In genomic region chr11:114584146-114584545, GRCm38 (mm10) we compare ENCODE assay signal across 24 mouse cellular contexts.
DNase-seq lines count a peak whose midpoint lies in the region; ATAC-seq and TF ChIP-seq lines count a peak whose summit lies in the region.
"Had no signal": no experiment of that assay in that cellular context is flagged by ENCODE, and none has a peak within 500 bp of the region (broad histone marks: within the 10 kb centered on the region; RNA-seq: fewer than 3 reads in every experiment).

No protein-coding gene starts in this region.

- WGBS in kidney, embryonic 14.5 days, result 52% methylated on average over 5 of the region's 5 CpGs
- 68% methylated on average over 5 of the region's 5 CpGs for WGBS in intestine, embryonic 15.5 days
- WGBS in intestine, postnatal 0 days, result 51% methylated on average over 5 of the region's 5 CpGs
- 82% methylated on average over 5 of the region's 5 CpGs for WGBS in forebrain, embryonic 15.5 days
- 80% methylated on average over 5 of the region's 5 CpGs for WGBS in neural tube, embryonic 15.5 days

- no peak overlapping the region for H3K9ac ChIP-seq in kidney, embryonic 14.5 days (ENCODE audit: low read depth, low read length)
- H3K9ac ChIP-seq in intestine, embryonic 15.5 days, result no peak overlapping the region
- no peak overlapping the region for H3K9ac ChIP-seq in intestine, postnatal 0 days (ENCODE audit: low read depth, low read length)
- H3K9ac ChIP-seq in forebrain, embryonic 15.5 days (replicated peaks), result no peak overlapping the region
- no peak overlapping the region for H3K9ac ChIP-seq in neural tube, embryonic 15.5 days (replicated peaks)
- H3K9ac ChIP-seq: embryonic facial prominence, embryonic 13.5 days; embryonic facial prominence, embryonic 15.5 days; forebrain, embryonic 12.5 days; forebrain, postnatal 0 days had no signal

- H3K4me2 ChIP-seq in kidney, embryonic 14.5 days (replicated peaks; ENCODE audit: low read depth, low read length), result no peak overlapping the region
- H3K4me2 ChIP-seq in intestine, embryonic 15.5 days (replicated peaks), result no peak overlapping the region
- no peak overlapping the region for H3K4me2 ChIP-seq in intestine, postnatal 0 days (replicated peaks; ENCODE audit: low read depth)
- no peak overlapping the region for H3K4me2 ChIP-seq in forebrain, embryonic 15.5 days (replicated peaks)
- no peak overlapping the region for H3K4me2 ChIP-seq in neural tube, embryonic 15.5 days
- H3K4me2 ChIP-seq: embryonic facial prominence, embryonic 13.5 days; embryonic facial prominence, embryonic 15.5 days; forebrain, embryonic 12.5 days had no signal

- no peaks in the 10 kb centered on the region for H3K27me3 ChIP-seq in kidney, embryonic 14.5 days (ENCODE audit: control insufficient read depth, insufficient read depth, low read length)
- no peaks in the 10 kb centered on the region for H3K27me3 ChIP-seq in intestine, embryonic 15.5 days (replicated peaks)
- no peaks in the 10 kb centered on the region for H3K27me3 ChIP-seq in intestine, postnatal 0 days (replicated peaks; ENCODE audit: control insufficient read depth, insufficient read depth, low read length)
- H3K27me3 ChIP-seq in forebrain, embryonic 15.5 days, result no peaks in the 10 kb centered on the region
- H3K27me3 ChIP-seq in neural tube, embryonic 15.5 days (replicated peaks), result no peaks in the 10 kb centered on the region
- H3K27me3 ChIP-seq: embryonic facial prominence, embryonic 13.5 days; embryonic facial prominence, embryonic 15.5 days; forebrain, embryonic 12.5 days had no signal

- no peak for DNase-seq in kidney, adult 11 months
- DNase-seq: adrenal gland, adult 2 months; adrenal gland, postnatal 10 days; adrenal gland, postnatal 25 days; cerebellum, adult 11 months; cerebellum, adult 18-20 months; cerebellum, adult 8-10 months; cerebellum, adult 9-11 months; cerebellum, postnatal 14 days; cerebellum, postnatal 36 days; embryo, embryonic 11 days; forebrain, postnatal 0 days had no signal

- no peaks in the 10 kb centered on the region for H3K36me3 ChIP-seq in kidney, embryonic 14.5 days (ENCODE audit: control insufficient read depth, insufficient read depth, low read length)
- H3K36me3 ChIP-seq in intestine, embryonic 15.5 days, result no peaks in the 10 kb centered on the region
- H3K36me3 ChIP-seq in intestine, postnatal 0 days (ENCODE audit: control insufficient read depth, insufficient read depth), result no peaks in the 10 kb centered on the region
- H3K36me3 ChIP-seq in forebrain, embryonic 15.5 days, result no peaks in the 10 kb centered on the region
- no peaks in the 10 kb centered on the region for H3K36me3 ChIP-seq in neural tube, embryonic 15.5 days
- H3K36me3 ChIP-seq: embryonic facial prominence, embryonic 13.5 days; embryonic facial prominence, embryonic 15.5 days; forebrain, embryonic 10.5 days; forebrain, embryonic 12.5 days; G1E had no signal

- H3K4me1 ChIP-seq in kidney, embryonic 14.5 days (ENCODE audit: control insufficient read depth, insufficient read depth, low read length), result peaks cover 3% of the 10 kb centered on the region; the same call in 1 of the 2 replicates
- no peaks in the 10 kb centered on the region for H3K4me1 ChIP-seq in intestine, embryonic 15.5 days (replicated peaks)
- H3K4me1 ChIP-seq in intestine, postnatal 0 days (replicated peaks; ENCODE audit: control insufficient read depth, insufficient read depth, low read length), result no peaks in the 10 kb centered on the region
- H3K4me1 ChIP-seq in forebrain, embryonic 15.5 days, result no peaks in the 10 kb centered on the region
- no peaks in the 10 kb centered on the region for H3K4me1 ChIP-seq in neural tube, embryonic 15.5 days
- H3K4me1 ChIP-seq: embryonic facial prominence, embryonic 13.5 days; embryonic facial prominence, embryonic 15.5 days; forebrain, embryonic 12.5 days had no signal

- ATAC-seq in kidney, embryonic 14.5 days (ENCODE audit: low FRiP score, low TSS enrichment), result 0 out of 2 replicates have a peak, but pooled peaks have one; percentile 29
- peak; percentile 74 for ATAC-seq in intestine, embryonic 15.5 days
- ATAC-seq in intestine, postnatal 0 days, result 0 out of 2 replicates have a peak, but pooled peaks have one; percentile 47
- no peak for ATAC-seq in forebrain, embryonic 15.5 days (replicated peaks)
- no peak for ATAC-seq in neural tube, embryonic 15.5 days (ENCODE audit: low FRiP score)
- ATAC-seq: forebrain, embryonic 14.5 days; forebrain, postnatal 0 days had no signal

- no peak overlapping the region for H3K4me3 ChIP-seq in kidney, embryonic 14.5 days (ENCODE audit: low read length)
- no peak overlapping the region for H3K4me3 ChIP-seq in intestine, embryonic 15.5 days (replicated peaks)
- no peak overlapping the region for H3K4me3 ChIP-seq in intestine, postnatal 0 days (ENCODE audit: low read depth, low read length)
- no peak overlapping the region for H3K4me3 ChIP-seq in forebrain, embryonic 15.5 days
- H3K4me3 ChIP-seq in neural tube, embryonic 15.5 days (replicated peaks), result no peak overlapping the region
- H3K4me3 ChIP-seq: embryonic facial prominence, embryonic 13.5 days; embryonic facial prominence, embryonic 15.5 days; erythroblast, embryonic 14.5 days; forebrain, embryonic 10.5 days; forebrain, embryonic 12.5 days had no signal

- no peak for TF ChIP-seq CTCF in intestine, postnatal 0 days (IDR thresholded peaks at IDR 0.05; ENCODE audit: low read depth)

- no peak overlapping the region for H3K27ac ChIP-seq in kidney, embryonic 14.5 days (ENCODE audit: low read depth, low read length)
- H3K27ac ChIP-seq in intestine, embryonic 15.5 days, result no peak overlapping the region
- no peak overlapping the region for H3K27ac ChIP-seq in intestine, postnatal 0 days (ENCODE audit: low read depth, low read length)
- no peak overlapping the region for H3K27ac ChIP-seq in forebrain, embryonic 15.5 days (replicated peaks)
- no peak overlapping the region for H3K27ac ChIP-seq in neural tube, embryonic 15.5 days (replicated peaks)
- H3K27ac ChIP-seq: embryonic facial prominence, embryonic 13.5 days; embryonic facial prominence, embryonic 15.5 days; forebrain, embryonic 10.5 days; forebrain, embryonic 12.5 days had no signal

- no peaks in the 10 kb centered on the region; the same call in 1 of the 2 replicates for H3K9me3 ChIP-seq in kidney, embryonic 14.5 days (ENCODE audit: control insufficient read depth, low read length)
- H3K9me3 ChIP-seq in intestine, embryonic 15.5 days, result no peaks in the 10 kb centered on the region
- H3K9me3 ChIP-seq in intestine, postnatal 0 days (ENCODE audit: control insufficient read depth), result no peaks in the 10 kb centered on the region
- no peaks in the 10 kb centered on the region for H3K9me3 ChIP-seq in forebrain, embryonic 15.5 days
- H3K9me3 ChIP-seq in neural tube, embryonic 15.5 days (replicated peaks), result peaks cover 6% of the 10 kb centered on the region; the same call in 1 of the 2 replicates
- H3K9me3 ChIP-seq: embryonic facial prominence, embryonic 15.5 days had no signal

Comparison
In these comparisons a context has a peak if more than half of its experiments do, and no peak if none do; other contexts are left out.
1. ATAC-seq: peak in kidney, embryonic 14.5 days (single experiment), intestine, embryonic 15.5 days (single experiment) and intestine, postnatal 0 days (single experiment); none in forebrain, embryonic 15.5 days (single experiment) and neural tube, embryonic 15.5 days (single experiment).